Mouse (Mus musculus) heart, embryonic 16.5 days (tissue): ENCODE measurements around the gene Cluh. TPM values are rescaled to one million over a fixed set of nuclear protein-coding genes. Genes with fewer than 3 reads are reported as not detected.

Experiments used
- ATAC-seq: fragments of 200-750 bp; cut with Nextera tagmentation; replicated peaks from 2 replicates; pipeline ENCODE4 v1.8.0; 2017; ENCODE audit warnings: moderate number of reproducible peaks; ENCODE audit not compliant: insufficient read depth, low FRiP score; ENCODE audit errors: extremely low read depth
- H3K27ac ChIP-seq: fragments of 300-500 bp; sonication (generic); 2 replicates; pipeline ENCODE4 v1.5.1; 2014; ENCODE audit warnings: mild to moderate bottlenecking, low read length, control low read depth, moderate library complexity
- H3K27me3 ChIP-seq: fragments of 300-500 bp; sonication (generic); 2 replicates; pipeline ENCODE4 v1.6.1; 2014; ENCODE audit warnings: low read length, mixed read lengths; ENCODE audit not compliant: control insufficient read depth, insufficient read depth
- H3K36me3 ChIP-seq: fragments of 300-500 bp; sonication (generic); 2 replicates; pipeline ENCODE4 v1.6.1; 2014; ENCODE audit not compliant: control insufficient read depth, insufficient read depth
- H3K4me1 ChIP-seq: fragments of 300-500 bp; sonication (generic); 2 replicates; pipeline ENCODE4 v1.6.1; 2014; ENCODE audit warnings: low read length, mixed read lengths; ENCODE audit not compliant: control insufficient read depth, insufficient read depth
- H3K4me2 ChIP-seq: fragments of 300-500 bp; sonication (generic); 2 replicates; pipeline ENCODE4 v1.6.1; 2014; ENCODE audit warnings: low read depth, mild to moderate bottlenecking, control low read depth, low read length
- H3K4me3 ChIP-seq: fragments of 300-500 bp; sonication (generic); 2 replicates; pipeline ENCODE4 v1.5.1; 2014; ENCODE audit warnings: mild to moderate bottlenecking, control low read depth, low read length
- H3K9ac ChIP-seq: fragments of 300-500 bp; sonication (generic); 2 replicates; pipeline ENCODE4 v1.6.1; 2014; ENCODE audit warnings: low read length, control low read depth
- H3K9me3 ChIP-seq: fragments of 300-500 bp; sonication (generic); replicated peaks from 2 replicates; pipeline ENCODE4 v1.6.1; 2016; ENCODE audit warnings: low read length; ENCODE audit not compliant: control insufficient read depth
- WGBS: fragments of 180-500 bp; shearing (Covaris S2); extraction: QIAGEN DNeasy Blood & Tissue Kit; methylation state at CpG from one replicate; pipeline ENCODE4 v1.1.7; 2014; 5-methylcytosine and 5-hydroxymethylcytosine counted together
- polyA plus RNA-seq: library from polyadenylated mRNA; unstranded; fragments of >200 nt; fragmentation: Nextera tagmentation; extraction: Ambion mirVana; gene quantifications from 2 replicates; pipeline ENCODE4 v1.2.1, GENCODE M21; 2015

The Cluh gene
- polyA plus RNA-seq, 1 experiment from 2014 or later = 63.0 TPM

DNA sequence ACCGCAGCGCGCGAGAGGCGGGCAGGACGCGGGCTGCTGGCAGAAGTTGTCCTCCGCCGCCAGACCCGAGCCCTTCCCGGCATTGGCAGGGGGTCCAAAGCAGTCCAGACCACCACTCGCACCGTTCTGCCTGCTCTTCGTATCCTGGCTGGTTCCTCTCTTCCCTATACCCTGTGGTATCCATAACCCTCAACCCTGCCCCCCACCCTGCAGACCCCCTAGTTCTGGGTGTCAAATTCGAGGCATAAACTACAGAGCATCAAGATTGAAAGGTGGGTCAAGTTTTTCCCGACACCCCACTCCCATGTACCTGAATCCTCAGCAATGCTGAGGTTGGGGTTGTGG lies 29.4 kb upstream of the Cluh start:
- no peak overlapping the region for H3K9ac ChIP-seq

GRCm38 (mm10) chr11:74621974-74622669 lies 27.2 kb upstream of the Cluh start:
- no peaks in the 10 kb centered on the region; the same call in 1 of the 2 replicates for H3K4me1 ChIP-seq
- peaks cover 27% of the 10 kb centered on the region for H3K27me3 ChIP-seq
- no peaks in the 10 kb centered on the region for H3K9me3 ChIP-seq
- H3K36me3 ChIP-seq = no peaks in the 10 kb centered on the region
- no peak overlapping the region for H3K9ac ChIP-seq
- 52% methylated on average over 8 of the region's 8 CpGs for WGBS
- ATAC-seq = no peak
- H3K4me3 ChIP-seq = no peak overlapping the region
- no peak overlapping the region for H3K4me2 ChIP-seq
- no peak overlapping the region for H3K27ac ChIP-seq

More for the DNA sequence above, 29.4 kb upstream of the Cluh start:
- ATAC-seq = no peak
- no peaks in the 10 kb centered on the region for H3K9me3 ChIP-seq
- H3K27ac ChIP-seq = no peak overlapping the region
- no peaks in the 10 kb centered on the region for H3K36me3 ChIP-seq
- H3K27me3 ChIP-seq = peaks cover 30% of the 10 kb centered on the region
- 3% methylated on average over 16 of the region's 16 CpGs for WGBS
- no peaks in the 10 kb centered on the region; the same call in 1 of the 2 replicates for H3K4me1 ChIP-seq
- H3K4me3 ChIP-seq = peak overlapping the region; percentile 19; the same call in 1 of the 2 replicates
- no peak overlapping the region; the same call in 1 of the 2 replicates for H3K4me2 ChIP-seq

DNA sequence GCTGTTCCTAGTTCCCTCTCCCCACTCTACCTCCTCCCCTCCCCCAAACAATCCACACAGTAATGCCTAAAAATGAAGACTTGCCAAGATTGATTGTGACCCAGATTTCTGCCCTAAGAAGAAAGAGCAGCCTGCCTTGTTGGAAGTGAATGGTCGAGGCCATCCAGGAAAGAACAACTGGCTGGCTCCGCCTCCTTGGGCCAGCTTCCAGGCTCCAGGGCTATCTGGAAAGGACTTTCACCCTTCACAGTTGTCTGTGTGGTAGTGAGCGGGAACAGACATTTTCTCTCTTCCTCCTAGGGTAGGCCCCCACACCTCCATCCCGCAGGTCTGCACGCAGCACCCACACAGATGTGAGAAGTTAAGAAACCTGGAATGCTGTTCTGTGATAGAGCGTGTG lies 25.6 kb upstream of the Cluh start:
- H3K4me2 ChIP-seq = no peak overlapping the region

GRCm38 (mm10) chr11:74625333-74625732 lies 24.0 kb upstream of the Cluh start:
- Histone ChIP-seq H3K27ac (no peak overlapping the region), H3K4me1 (no peaks in the 10 kb centered on the region), H3K4me3 (no peak overlapping the region), H3K4me2 (no peak overlapping the region), H3K27me3 (peaks cover 11% of the 10 kb centered on the region), H3K9me3 (no peaks in the 10 kb centered on the region), H3K36me3 (no peaks in the 10 kb centered on the region), H3K9ac (no peak overlapping the region)
- no peak for ATAC-seq

More for the DNA sequence above, 25.6 kb upstream of the Cluh start:
- H3K9ac ChIP-seq = no peak overlapping the region
- H3K4me1 ChIP-seq = no peaks in the 10 kb centered on the region; the same call in 1 of the 2 replicates
- WGBS = 50% methylated on average over 6 of the region's 6 CpGs
- H3K27ac ChIP-seq = no peak overlapping the region
- H3K9me3 ChIP-seq = no peaks in the 10 kb centered on the region
- no peaks in the 10 kb centered on the region for H3K36me3 ChIP-seq
- peaks cover 25% of the 10 kb centered on the region for H3K27me3 ChIP-seq
- ATAC-seq = no peak
- H3K4me3 ChIP-seq = no peak overlapping the region

- H3K36me3 ChIP-seq = no peaks in the 10 kb centered on the region
- WGBS = 75% methylated on average over 3 of the region's 3 CpGs
- no peaks in the 10 kb centered on the region for H3K4me1 ChIP-seq
- H3K27me3 ChIP-seq = no peaks in the 10 kb centered on the region
- H3K4me2 ChIP-seq = no peak overlapping the region
- no peak overlapping the region for H3K27ac ChIP-seq
- no peak for ATAC-seq
- H3K9ac ChIP-seq = no peak overlapping the region
- H3K9me3 ChIP-seq = no peaks in the 10 kb centered on the region
- no peak overlapping the region for H3K4me3 ChIP-seq
Measured at GRCm38 (mm10) chr11:74627481-74627880, 21.8 kb upstream of the Cluh start.

DNA sequence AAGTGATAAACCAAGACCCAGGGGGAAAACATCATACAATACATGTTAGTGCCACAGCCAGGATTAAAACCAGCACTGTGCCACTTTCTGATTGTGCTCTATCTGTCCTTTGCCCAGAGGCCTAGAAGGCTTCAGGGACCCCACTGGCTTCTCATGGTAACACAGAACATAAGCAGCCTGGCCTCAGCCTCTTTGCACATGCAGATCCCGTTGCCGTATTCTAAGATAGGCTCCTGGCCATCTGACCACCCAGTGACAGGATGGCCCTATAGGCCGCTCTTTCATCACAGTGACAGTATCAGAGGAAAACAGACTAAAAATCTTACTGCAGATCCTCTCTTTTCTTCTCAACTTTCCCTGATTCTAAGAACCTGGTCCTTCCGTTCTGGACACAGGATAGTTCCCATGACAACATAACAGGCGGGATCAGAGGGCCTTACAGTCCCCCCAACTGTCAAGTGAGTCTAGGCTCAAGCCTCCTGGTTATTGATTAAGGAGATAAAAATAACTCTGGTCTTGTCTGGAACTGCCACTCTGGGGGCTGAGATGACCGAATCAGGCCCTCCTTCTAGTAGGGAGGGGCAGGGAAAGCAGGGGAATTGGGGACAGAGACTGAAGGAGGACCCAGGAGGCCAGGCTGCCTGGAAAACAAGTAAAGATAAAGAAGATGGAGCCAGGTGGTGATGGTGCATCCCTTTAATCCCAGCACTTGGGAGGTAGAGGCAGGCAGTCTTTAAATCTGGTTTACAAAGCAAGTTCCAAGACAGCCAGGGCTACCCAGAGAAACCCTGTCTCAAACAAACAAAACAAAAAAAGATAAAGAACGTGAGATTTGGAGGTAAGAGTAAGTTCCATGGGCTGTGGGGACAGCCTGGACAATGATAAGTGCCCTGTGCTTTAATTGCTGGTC lies 17.2 kb upstream of the Cluh start:
- 52% methylated on average over 7 of the region's 7 CpGs for WGBS
- Histone ChIP-seq H3K4me1 (peaks cover 1% of the 10 kb centered on the region; the same call in 1 of the 2 replicates), H3K27ac (no peak overlapping the region), H3K9me3 (no peaks in the 10 kb centered on the region), H3K36me3 (no peaks in the 10 kb centered on the region), H3K9ac (no peak overlapping the region), H3K4me3 (no peak overlapping the region), H3K27me3 (no peaks in the 10 kb centered on the region), H3K4me2 (no peak overlapping the region)
- ATAC-seq = no peak

DNA sequence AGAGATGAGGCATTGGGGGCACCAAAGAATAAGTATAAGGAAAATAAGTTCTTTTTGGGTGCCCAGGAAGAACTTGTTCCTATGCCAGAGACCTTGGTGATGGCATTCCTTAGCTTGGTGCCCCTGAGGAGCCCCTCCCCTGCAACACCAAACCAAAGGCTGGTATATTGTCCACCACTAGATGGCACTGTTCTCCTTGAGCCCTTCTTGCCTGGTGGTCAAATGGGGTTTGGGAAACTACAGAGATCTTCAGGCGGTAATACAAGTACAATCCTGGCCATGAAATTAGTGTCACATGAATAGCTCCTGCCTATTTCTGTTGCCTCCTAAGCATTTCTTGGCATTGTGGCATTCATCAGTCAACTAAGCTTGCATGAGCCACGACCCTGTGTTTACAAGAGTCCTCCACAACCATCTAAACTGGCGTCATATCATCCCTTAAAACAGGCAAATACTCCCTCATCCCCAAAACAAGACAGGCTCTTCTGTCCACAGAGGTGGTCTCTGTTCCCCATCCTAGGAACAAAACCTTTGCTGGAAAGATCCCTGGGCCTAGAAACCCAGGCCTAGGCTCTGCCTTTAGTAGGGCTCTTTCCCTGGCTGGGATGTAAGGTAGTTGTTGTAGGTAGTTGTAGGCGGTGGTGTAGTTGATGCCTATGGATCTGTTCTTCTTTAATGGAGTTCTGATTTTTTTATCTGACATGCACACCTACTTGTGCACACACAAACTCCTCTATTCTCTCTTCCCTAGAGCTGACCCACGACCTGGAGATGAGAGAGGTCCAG lies 14.6 kb upstream of the Cluh start:
- 66% methylated on average over 5 of the region's 5 CpGs for WGBS
- H3K36me3 ChIP-seq = no peaks in the 10 kb centered on the region
- H3K9me3 ChIP-seq = no peaks in the 10 kb centered on the region
- no peak overlapping the region for H3K4me3 ChIP-seq
- peaks cover 18% of the 10 kb centered on the region for H3K4me1 ChIP-seq
- no peak overlapping the region for H3K27ac ChIP-seq
- no peaks in the 10 kb centered on the region for H3K27me3 ChIP-seq
- no peak overlapping the region for H3K9ac ChIP-seq
- no peak overlapping the region for H3K4me2 ChIP-seq
- no peak for ATAC-seq

GRCm38 (mm10) chr11:74637486-74637885 lies 11.8 kb upstream of the Cluh start:
- no peaks in the 10 kb centered on the region for H3K27me3 ChIP-seq
- peaks cover 18% of the 10 kb centered on the region for H3K4me1 ChIP-seq
- peak overlapping the region; percentile 86 for H3K4me3 ChIP-seq
- H3K36me3 ChIP-seq = no peaks in the 10 kb centered on the region
- peak overlapping the region; percentile 91 for H3K4me2 ChIP-seq
- no peak for ATAC-seq
- peak overlapping the region; percentile 90 for H3K9ac ChIP-seq
- 18% methylated on average over 8 of the region's 8 CpGs for WGBS
- peak overlapping the region; percentile 95 for H3K27ac ChIP-seq
- H3K9me3 ChIP-seq = no peaks in the 10 kb centered on the region
